Mouse (Mus musculus): ENCODE measurements around the gene Copg2. TPM values are rescaled to one million over a fixed set of nuclear protein-coding genes. Genes with fewer than 3 reads are reported as not detected.
"Not testable (repeated sequence)": the region's sequence is repeated elsewhere in the genome, so short reads cannot be mapped to it uniquely, and the experiment has no call there.

The Copg2 gene
- polyA plus RNA-seq, 1 experiment from 2014 or later = 58.4 TPM

DNA sequence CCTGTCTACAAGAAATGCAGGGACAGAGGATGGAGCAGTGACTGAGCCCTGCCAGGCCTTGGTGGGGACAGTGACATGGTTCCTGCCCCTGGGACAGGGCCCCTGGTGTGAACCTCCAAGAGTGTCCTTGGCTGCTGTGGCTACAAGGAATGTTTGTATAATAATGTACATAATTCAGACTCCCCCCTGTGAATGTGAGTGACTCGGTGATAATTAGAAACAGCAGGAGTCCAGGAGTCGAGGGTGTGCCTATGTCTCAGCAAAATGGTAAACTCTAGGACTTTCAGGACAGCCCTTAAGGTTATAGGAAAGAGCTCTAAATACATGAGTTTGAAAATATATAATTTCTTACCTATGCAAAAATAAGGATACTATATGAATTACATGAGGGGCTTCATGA lies 64.4 kb downstream of the Copg2 start:
- POLR2A ChIA-PET = no interaction called here
- CTCF ChIA-PET = no interaction called here
- DNase-seq (ENCODE audit: low read depth, low spot score) = no peak
- no peaks in the 10 kb centered on the region for H3K27me3 ChIP-seq
- TF ChIP-seq CTCF (IDR thresholded peaks at IDR 0.05) = no peak
- ATAC-seq = no peak
- in situ Hi-C loops (cut with MboI; ENCODE audit: low pct_unique_long_range_greater_than_20kb) = no loop called here

DNA sequence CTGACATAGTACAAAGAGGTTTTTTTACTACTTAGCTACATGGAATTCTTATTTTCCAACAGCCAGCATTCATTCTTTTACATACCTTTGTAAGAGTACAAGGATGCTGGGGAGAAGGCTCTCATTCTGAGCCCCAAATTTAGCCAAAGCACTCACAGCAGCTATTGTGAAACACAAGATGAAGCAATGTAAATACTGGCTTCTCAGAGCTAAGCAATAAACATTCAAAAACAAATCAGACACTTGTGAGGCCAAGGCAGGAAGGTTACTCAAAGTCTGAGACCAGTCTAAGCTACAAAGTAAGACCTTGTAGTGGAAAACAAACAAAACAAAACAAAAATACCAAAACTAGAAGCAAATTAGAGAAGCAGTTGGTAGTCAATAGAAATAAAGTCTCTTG lies 83.0 kb downstream of the Copg2 start:
- TF ChIP-seq CTCF (IDR thresholded peaks at IDR 0.05) = no peak
- in situ Hi-C loops (cut with MboI; ENCODE audit: low pct_unique_long_range_greater_than_20kb) = no loop called here
- no peak for ATAC-seq
- no peaks in the 10 kb centered on the region for H3K27me3 ChIP-seq
- no peak for DNase-seq (ENCODE audit: low read depth, low spot score)
- CTCF ChIA-PET = interaction anchor here (1.4 kb wide), 1 partner anchor 8 kb away, joined by 4 read pairs; no protein-coding TSS in a partner anchor
- POLR2A ChIA-PET = no interaction called here

DNA sequence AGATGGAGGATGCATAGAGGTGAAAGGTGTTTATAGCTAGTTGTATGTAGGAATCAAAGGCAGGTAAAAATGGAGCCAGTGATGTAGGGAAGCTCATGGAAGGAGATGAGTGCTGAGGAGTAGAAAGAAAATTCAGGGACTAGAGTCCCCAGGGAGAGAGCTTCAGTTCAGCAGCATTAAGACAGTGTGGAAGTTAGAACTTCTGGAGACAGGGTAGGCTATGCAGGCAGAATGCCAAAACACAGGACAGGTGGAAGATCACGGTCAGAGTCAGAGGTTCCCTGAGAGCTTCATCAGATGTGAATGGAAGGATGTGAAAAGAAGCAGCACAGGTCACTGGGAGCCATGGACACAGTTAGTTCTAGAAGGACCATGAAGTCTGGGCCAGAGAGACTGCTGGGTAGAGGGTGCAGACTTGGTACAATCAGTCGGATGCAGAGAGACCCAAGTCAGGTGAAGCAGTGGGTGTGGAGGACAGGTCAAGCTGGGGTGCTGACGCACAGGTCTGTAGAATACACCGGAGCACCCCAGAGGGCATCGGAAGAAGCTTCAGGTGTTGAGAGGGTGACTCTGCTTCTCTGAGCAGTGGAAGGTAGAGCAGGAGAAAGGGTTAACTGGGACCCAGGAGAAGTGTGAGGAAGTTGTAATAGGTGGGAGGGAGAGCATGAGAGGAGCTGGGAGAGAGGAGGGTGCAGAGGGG lies 91.4 kb downstream of the Copg2 start:
- TF ChIP-seq CTCF (IDR thresholded peaks at IDR 0.05) = no peak
- CTCF ChIA-PET = interaction anchor here (1.1 to 1.6 kb wide), 2 partner anchors 8 to 12 kb away, joined by 3 to 4 read pairs; no protein-coding TSS in a partner anchor
- DNase-seq (ENCODE audit: low read depth, low spot score) (no peak), ATAC-seq (no peak)
- H3K27me3 ChIP-seq = no peaks in the 10 kb centered on the region
- in situ Hi-C loops (cut with MboI; ENCODE audit: low pct_unique_long_range_greater_than_20kb) = no loop called here
- POLR2A ChIA-PET = interaction anchor here (0.9 kb wide), 1 partner anchor 66 kb away, joined by 3 read pairs; no protein-coding TSS in a partner anchor

DNA sequence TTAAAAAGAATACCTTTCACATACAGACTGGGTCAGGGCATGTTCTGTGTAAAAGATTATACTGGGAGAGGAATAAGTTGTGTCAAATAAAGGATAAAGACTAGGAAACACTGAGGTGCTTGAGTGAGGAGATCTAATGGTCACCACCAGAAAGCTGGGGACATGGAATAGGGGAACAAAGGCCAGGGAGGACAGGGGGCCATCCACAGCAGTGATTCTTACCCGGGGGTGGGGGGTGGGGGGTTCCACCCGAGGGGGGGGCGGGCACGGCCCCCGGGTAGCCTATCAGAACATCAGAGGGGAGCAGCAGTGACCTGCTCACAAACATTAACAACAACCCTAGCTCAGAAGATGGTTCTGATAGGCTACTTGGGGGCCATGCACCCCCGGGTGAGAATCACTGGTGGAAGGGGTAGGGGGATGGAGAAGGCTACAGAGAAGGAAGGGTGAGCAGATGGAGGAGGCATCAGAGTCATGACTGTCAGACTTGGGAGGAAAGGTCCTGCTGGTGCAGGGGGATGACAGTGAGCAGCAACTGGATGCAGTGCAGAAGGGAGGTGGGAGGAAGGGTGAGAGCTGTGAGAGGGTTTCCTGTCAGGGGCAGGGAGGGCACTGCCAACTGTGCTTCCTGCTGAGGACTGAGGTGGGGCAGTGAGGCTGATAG lies 92.1 kb downstream of the Copg2 start:
- in situ Hi-C loops (cut with MboI; ENCODE audit: low pct_unique_long_range_greater_than_20kb); DNase-seq (ENCODE audit: low read depth, low spot score); POLR2A ChIA-PET; H3K27me3 ChIP-seq: not testable (repeated sequence)
- ATAC-seq = peak; percentile 78
- CTCF ChIA-PET = interaction anchor here (1.1 to 1.6 kb wide), 2 partner anchors 9 to 13 kb away, joined by 3 to 4 read pairs; no protein-coding TSS in a partner anchor

DNA sequence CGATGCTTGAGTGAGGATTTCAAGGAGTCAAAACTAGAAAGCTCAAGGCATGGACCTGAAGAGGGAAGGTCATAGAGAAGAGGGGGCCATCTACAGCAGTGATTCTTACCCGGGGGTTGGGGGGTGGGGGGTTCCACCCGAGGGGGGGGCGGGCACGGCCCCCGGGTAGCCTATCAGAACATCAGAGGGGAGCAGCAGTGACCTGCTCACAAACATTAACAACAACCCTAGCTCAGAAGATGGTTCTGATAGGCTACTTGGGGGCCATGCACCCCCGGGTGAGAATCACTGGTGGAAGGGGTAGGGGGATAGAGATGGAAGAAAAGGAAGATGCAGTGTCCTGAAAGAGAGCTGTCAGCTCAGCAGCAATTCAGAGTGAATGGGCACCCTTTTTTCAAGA lies 93.7 kb downstream of the Copg2 start:
- in situ Hi-C loops (cut with MboI; ENCODE audit: low pct_unique_long_range_greater_than_20kb); ATAC-seq: not testable (repeated sequence)
- POLR2A ChIA-PET = interaction anchor here (0.7 kb wide), 1 partner anchor 10 kb away, joined by 5 read pairs; no protein-coding TSS in a partner anchor

DNA sequence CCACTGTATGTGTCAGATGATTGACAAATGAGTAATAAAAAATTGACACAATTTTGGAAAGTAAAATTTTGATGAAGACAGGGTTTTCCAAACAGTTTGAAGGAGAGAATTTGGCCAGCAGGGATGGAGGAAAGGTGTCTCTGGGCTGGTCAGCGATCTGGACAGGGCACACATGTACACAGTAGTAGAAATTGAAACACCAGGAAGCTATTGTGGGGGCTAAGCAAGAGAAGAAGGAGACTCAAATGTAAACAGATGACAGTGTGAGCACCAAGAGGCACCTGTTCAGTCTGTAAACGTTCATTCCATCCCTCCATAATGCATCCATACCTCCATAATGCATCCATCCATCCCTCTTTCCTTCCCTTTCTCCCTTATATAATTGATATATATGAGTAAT lies 145.4 kb downstream of the Copg2 start:
- ATAC-seq (no peak), DNase-seq (ENCODE audit: low read depth, low spot score) (no peak)
- H3K27me3 ChIP-seq = no peaks in the 10 kb centered on the region
- in situ Hi-C loops (cut with MboI; ENCODE audit: low pct_unique_long_range_greater_than_20kb) = no loop called here
- CTCF ChIA-PET = no interaction called here
- TF ChIP-seq CTCF (IDR thresholded peaks at IDR 0.05) = no peak
- POLR2A ChIA-PET = no interaction called here

More for the DNA sequence above, 93.7 kb downstream of the Copg2 start:
- CTCF ChIA-PET; DNase-seq (ENCODE audit: low read depth, low spot score); H3K27me3 ChIP-seq: not testable (repeated sequence)

DNA sequence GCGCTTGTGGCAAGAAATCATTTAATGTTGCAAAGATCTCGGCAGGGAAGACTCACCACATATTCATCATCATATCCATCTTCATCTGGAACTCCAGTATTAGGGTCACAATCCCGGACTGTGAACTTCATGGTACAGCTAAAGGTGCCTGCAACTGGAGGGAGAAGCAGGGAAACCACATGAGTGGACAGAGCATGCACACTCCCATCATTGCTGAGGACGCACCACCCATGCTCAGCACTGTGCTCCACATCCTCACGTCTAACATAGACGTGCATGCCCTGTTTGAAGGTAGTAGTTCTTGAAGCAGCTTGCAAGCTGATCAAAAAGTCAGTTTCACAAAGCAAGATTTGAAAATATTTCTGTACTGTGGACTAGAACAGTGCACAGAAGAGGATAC lies 146.1 kb downstream of the Copg2 start:
- POLR2A ChIA-PET = interaction anchor here (0.6 kb wide), 1 partner anchor 16 kb away, joined by 5 read pairs; no protein-coding TSS in a partner anchor
- H3K27me3 ChIP-seq = no peaks in the 10 kb centered on the region
- CTCF ChIA-PET = no interaction called here
- DNase-seq (ENCODE audit: low read depth, low spot score) = no peak
- ATAC-seq = no peak
- TF ChIP-seq CTCF (IDR thresholded peaks at IDR 0.05) = no peak
- in situ Hi-C loops (cut with MboI; ENCODE audit: low pct_unique_long_range_greater_than_20kb) = no loop called here

DNA sequence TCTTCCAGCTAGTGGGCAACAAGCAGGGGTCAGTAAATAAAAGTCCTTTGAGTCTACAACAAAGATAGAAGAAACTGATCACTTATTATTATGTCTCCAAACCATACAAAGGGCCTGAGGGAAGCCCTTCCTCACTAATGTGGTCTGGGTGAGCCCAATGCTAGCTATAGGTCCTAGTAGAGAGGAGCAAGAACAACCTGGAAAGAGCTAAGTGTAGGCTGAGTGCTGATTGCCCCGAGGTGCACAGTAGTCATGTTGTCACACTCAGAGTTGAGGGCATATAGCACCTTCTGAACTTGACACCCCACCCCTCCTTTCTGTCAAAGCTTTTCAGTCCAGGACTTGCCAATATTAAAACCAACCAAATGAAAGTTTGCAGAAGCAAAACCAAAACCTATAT lies 146.7 kb downstream of the Copg2 start:
- H3K27me3 ChIP-seq = no peaks in the 10 kb centered on the region
- no peak for ATAC-seq
- ChIA-PET POLR2A (interaction anchor here (0.6 kb wide), 1 partner anchor 16 kb away, joined by 5 read pairs; no protein-coding TSS in a partner anchor), CTCF (no interaction called here)
- DNase-seq (ENCODE audit: low read depth, low spot score) = no peak
- in situ Hi-C loops (cut with MboI; ENCODE audit: low pct_unique_long_range_greater_than_20kb) = no loop called here
- no peak for TF ChIP-seq CTCF (IDR thresholded peaks at IDR 0.05)

DNA sequence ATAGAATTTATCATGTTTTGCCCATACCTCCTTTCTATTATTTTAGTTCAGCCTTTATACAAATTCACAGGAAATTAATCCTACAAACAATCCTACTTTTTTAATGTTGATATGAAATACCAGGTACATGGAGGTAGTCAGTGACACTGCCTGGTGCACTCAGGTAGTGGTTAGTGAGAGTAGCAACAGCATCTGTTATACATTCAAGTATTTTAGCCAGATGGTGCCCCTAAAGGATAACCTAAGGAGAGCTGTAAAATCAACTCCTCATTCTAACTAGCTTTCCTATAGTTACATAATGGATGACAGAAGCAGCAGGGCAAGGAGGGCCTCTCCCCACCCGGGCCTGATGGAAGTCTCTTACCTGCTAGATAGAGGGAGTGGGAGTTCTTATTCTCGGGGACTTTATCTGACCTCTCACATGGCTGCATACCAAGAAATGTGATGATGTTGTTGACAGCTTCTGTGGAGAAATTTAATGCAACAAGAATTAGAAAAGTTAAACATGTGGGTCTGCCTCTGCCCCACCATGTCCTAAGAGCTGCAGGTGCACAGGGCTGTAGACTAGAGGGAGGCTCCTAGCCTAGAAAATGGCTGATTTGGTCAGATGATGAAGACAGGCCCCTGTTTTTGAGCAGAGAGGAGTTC lies 147.4 kb downstream of the Copg2 start:
- TF ChIP-seq CTCF (IDR thresholded peaks at IDR 0.05) = no peak
- in situ Hi-C loops (cut with MboI; ENCODE audit: low pct_unique_long_range_greater_than_20kb) = no loop called here
- DNase-seq (ENCODE audit: low read depth, low spot score) = no peak
- CTCF ChIA-PET = no interaction called here
- POLR2A ChIA-PET = no interaction called here
- ATAC-seq = no peak
- no peaks in the 10 kb centered on the region for H3K27me3 ChIP-seq

DNA sequence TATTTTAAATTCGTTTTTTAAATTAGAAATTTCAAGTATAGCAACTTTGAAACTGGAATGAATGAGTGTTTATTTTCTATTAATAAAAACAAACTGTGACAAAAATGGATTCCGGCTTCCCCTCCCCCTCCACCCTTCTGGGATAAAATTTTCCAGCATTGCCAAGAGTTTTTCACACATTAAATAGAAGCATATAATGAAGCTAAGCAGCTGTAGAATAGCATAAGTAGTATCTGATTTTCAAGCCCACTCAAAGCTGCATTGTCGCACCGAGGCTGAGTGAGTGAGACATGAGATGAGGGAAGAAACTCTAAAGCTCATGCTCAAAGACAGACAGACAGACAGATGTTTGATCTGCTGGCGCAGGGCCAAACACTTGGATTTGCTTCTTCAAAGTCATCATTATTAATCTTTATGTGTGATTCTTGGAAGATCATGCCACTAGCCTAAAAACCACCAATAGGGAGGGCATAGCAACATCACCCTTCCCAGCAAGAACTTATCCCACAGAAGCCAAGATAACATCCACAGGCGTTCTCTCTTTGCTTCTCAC lies 148.2 kb downstream of the Copg2 start:
- in situ Hi-C loops (cut with MboI; ENCODE audit: low pct_unique_long_range_greater_than_20kb) = no loop called here
- no peak for DNase-seq (ENCODE audit: low read depth, low spot score)
- H3K27me3 ChIP-seq = no peaks in the 10 kb centered on the region
- POLR2A ChIA-PET = no interaction called here
- no peak for TF ChIP-seq CTCF (IDR thresholded peaks at IDR 0.05)
- no peak for ATAC-seq
- CTCF ChIA-PET = no interaction called here
